Mouse (Mus musculus): Measurements from ENCODE around the gene Rfx7. TPM values are rescaled to one million over a fixed set of nuclear protein-coding genes. Genes with fewer than 3 reads are reported as not detected.
"Not testable (repeated sequence)": the region's sequence is repeated elsewhere in the genome, so short reads cannot be mapped to it uniquely, and the experiment has no call there.

Gene Rfx7
- polyA plus RNA-seq, 1 experiment from 2014 or later, result 4.0 TPM

DNA sequence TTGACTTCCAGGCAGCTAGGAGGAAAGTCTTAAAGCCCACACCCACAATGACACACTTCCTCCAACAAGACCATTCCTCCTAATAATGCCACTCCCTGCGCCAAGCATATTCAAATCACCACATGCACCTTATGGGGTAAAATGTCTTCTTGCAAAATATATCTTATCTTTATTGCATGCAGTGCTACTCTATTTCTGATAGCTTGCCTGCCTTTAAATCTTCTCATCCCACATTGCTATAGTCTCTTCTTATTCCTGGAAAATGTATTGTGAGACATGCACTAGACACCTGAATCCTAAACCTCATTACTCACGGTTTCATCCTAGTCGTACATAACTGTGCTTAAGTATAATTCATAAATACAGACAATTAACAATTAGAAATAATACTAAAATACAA, 31.2 kb downstream of the Rfx7 start:
- H3K27me3 ChIP-seq (replicated peaks; ENCODE audit: insufficient read depth, low read length), result no peaks in the 10 kb centered on the region
- no peak overlapping the region for H3K4me2 ChIP-seq (replicated peaks; ENCODE audit: low read depth, low read length)
- H3K9me3 ChIP-seq (ENCODE audit: low read length), result no peaks in the 10 kb centered on the region
- ATAC-seq (no peak), DNase-seq (ENCODE audit: low spot score) (no peak)
- no peak overlapping the region for H3K4me3 ChIP-seq (ENCODE audit: low read depth, low read length)
- H3K9ac ChIP-seq (replicated peaks; ENCODE audit: low read depth), result no peak overlapping the region
- no peak for TF ChIP-seq EP300 (IDR thresholded peaks at IDR 0.05)
- no peak for TF ChIP-seq CTCF (IDR thresholded peaks at IDR 0.05)
- H3K36me3 ChIP-seq (ENCODE audit: insufficient read depth, low read length), result no peaks in the 10 kb centered on the region
- no peak overlapping the region for H3K27ac ChIP-seq (ENCODE audit: low read length)
- H3K4me1 ChIP-seq (ENCODE audit: insufficient read depth, low read depth, low read length), result no peaks in the 10 kb centered on the region
- WGBS, result 91% methylated on average over 3 of the region's 3 CpGs

DNA sequence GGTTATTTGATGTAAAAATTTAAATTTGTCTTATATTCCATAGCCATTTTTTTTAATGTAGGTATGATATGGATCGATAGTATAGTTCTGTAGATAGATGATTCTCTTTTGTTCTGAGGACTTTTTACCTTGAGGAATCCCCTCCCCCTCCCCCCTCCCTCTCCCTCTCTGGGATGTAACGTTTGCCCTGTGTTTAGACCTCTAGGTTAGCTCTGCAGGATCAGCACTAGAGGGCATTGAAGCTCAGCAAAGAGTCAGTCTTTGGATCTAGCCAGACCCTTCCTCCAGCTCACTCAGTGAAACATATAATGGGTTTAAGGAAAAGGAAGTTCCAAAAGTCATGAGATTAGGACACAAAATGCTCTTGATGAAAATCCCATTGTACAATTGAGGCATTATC, 35.1 kb downstream of the Rfx7 start:
- Histone ChIP-seq H3K27ac (ENCODE audit: low read length) (no peak overlapping the region), H3K27me3 (replicated peaks; ENCODE audit: insufficient read depth, low read length) (no peaks in the 10 kb centered on the region), H3K4me1 (ENCODE audit: insufficient read depth, low read depth, low read length) (no peaks in the 10 kb centered on the region), H3K9ac (replicated peaks; ENCODE audit: low read depth) (no peak overlapping the region), H3K9me3 (ENCODE audit: low read length) (no peaks in the 10 kb centered on the region), H3K36me3 (ENCODE audit: insufficient read depth, low read length) (no peaks in the 10 kb centered on the region), H3K4me2 (replicated peaks; ENCODE audit: low read depth, low read length) (no peak overlapping the region), H3K4me3 (ENCODE audit: low read depth, low read length) (no peak overlapping the region)
- no peak for TF ChIP-seq CTCF (IDR thresholded peaks at IDR 0.05)
- TF ChIP-seq EP300 (IDR thresholded peaks at IDR 0.05), result no peak
- DNase-seq (ENCODE audit: low spot score) (no peak), ATAC-seq (no peak)
- WGBS, result 50% methylated on average over 2 of the region's 2 CpGs

DNA sequence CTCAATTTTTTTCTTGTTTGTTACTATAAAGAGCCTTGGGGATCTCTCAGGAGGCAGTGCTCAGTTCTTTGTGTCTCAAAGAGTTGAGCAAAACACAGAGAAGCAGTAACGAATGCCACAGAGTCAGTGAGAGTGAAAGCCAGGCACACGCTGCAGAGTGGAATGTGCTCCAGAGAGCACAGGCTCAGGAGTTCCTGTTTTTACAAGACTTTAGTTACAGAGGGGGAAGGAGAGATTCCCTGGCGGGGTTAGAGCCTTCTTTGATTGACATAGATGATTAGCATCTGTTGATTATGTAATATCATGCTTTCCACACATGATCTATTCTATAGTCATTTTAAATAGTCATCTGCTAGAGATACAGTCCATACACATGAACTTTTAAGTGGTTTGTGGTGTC, 48.2 kb downstream of the Rfx7 start:
- ATAC-seq (no peak), DNase-seq (ENCODE audit: low spot score) (no peak)
- Histone ChIP-seq H3K4me2 (replicated peaks; ENCODE audit: low read depth, low read length) (no peak overlapping the region), H3K9me3 (ENCODE audit: low read length) (no peaks in the 10 kb centered on the region), H3K36me3 (ENCODE audit: insufficient read depth, low read length) (no peaks in the 10 kb centered on the region), H3K4me3 (ENCODE audit: low read depth, low read length) (no peak overlapping the region), H3K4me1 (ENCODE audit: insufficient read depth, low read depth, low read length) (no peaks in the 10 kb centered on the region), H3K9ac (replicated peaks; ENCODE audit: low read depth) (no peak overlapping the region), H3K27ac (ENCODE audit: low read length) (no peak overlapping the region), H3K27me3 (replicated peaks; ENCODE audit: insufficient read depth, low read length) (no peaks in the 10 kb centered on the region)
- TF ChIP-seq CTCF (IDR thresholded peaks at IDR 0.05) (no peak), EP300 (IDR thresholded peaks at IDR 0.05) (no peak)
- WGBS, result 33% methylated on average over 3 of the region's 3 CpGs

DNA sequence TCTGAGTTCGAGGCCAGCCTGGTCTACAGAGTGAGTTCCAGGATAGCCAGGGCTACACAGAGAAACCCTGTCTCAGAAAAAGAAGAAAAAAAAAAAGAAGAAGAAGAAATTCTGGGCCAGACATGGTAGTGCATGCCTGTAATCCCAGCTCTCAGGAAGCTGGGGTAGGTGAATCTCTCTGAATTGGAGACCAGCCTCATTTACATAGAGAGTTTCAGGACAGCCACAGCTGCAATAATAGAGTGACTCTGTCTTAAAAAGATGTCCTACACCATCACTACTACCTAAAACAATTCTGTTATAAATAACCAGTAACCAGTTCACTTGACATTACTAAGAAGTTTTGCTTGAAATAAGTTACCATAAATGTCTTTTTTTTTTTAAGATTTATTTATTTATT, 58.8 kb downstream of the Rfx7 start:
- Histone ChIP-seq H3K36me3 (ENCODE audit: insufficient read depth, low read length) (no peaks in the 10 kb centered on the region), H3K4me2 (replicated peaks; ENCODE audit: low read depth, low read length) (no peak overlapping the region), H3K9ac (replicated peaks; ENCODE audit: low read depth) (no peak overlapping the region), H3K27ac (ENCODE audit: low read length) (no peak overlapping the region), H3K4me1 (ENCODE audit: insufficient read depth, low read depth, low read length) (no peaks in the 10 kb centered on the region), H3K9me3 (ENCODE audit: low read length) (no peaks in the 10 kb centered on the region), H3K27me3 (replicated peaks; ENCODE audit: insufficient read depth, low read length) (no peaks in the 10 kb centered on the region), H3K4me3 (ENCODE audit: low read depth, low read length) (no peak overlapping the region)
- no peak for DNase-seq (ENCODE audit: low spot score)
- TF ChIP-seq EP300 (IDR thresholded peaks at IDR 0.05), result no peak
- TF ChIP-seq CTCF (IDR thresholded peaks at IDR 0.05), result no peak
- no peak for ATAC-seq
- WGBS, result 100% methylated on average over 1 of the region's 1 CpGs

DNA sequence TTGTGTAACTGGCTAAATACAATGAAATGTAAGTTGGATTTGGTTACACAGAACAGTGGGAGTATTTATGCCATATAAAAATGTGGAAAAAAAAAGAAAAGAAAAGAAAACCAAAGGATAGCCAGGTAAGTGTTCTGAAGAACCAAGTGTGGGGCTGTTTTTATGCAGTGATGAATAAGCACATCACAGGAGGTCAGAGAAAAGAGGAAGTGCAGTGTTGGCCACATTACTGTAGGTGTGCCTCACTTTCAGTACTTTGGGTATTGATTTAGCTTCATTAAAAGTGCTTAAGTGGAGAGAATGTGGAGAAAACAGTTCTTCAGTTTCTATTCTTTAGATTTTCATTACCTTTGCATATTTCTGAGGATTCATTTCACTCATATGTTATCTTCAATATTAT, 60.0 kb downstream of the Rfx7 start:
- no peak for DNase-seq (ENCODE audit: low spot score)

DNA sequence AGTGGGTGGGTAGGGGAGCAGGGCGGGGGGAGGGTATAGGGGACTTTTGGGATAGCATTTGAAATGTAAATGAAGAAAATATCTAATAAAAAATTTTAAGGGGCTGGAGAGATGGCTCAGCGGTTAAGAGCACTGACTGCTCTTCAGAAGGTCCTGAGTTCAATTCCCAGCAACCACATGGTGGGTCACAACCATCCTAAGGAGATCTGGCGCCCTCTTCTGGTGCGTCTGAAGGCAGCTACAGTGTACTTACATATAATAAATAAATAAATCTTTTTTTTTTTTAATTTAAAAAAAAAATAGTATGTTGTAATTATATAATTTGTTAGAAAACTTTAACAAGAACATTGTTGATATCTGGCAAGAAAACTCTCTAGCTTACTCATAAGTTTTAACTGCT, 62.6 kb downstream of the Rfx7 start:
- H3K27ac ChIP-seq (ENCODE audit: low read length); H3K36me3 ChIP-seq (ENCODE audit: insufficient read depth, low read length); H3K9me3 ChIP-seq (ENCODE audit: low read length); H3K4me3 ChIP-seq (ENCODE audit: low read depth, low read length); H3K4me1 ChIP-seq (ENCODE audit: insufficient read depth, low read depth, low read length); H3K27me3 ChIP-seq (replicated peaks; ENCODE audit: insufficient read depth, low read length); H3K9ac ChIP-seq (replicated peaks; ENCODE audit: low read depth); H3K4me2 ChIP-seq (replicated peaks; ENCODE audit: low read depth, low read length); ATAC-seq: not testable (repeated sequence)
- TF ChIP-seq CTCF (IDR thresholded peaks at IDR 0.05), result peak; percentile 44
- 85% methylated on average over 4 of the region's 4 CpGs for WGBS
- DNase-seq (ENCODE audit: low spot score), result peak; percentile 12

More for the DNA sequence above, 60.0 kb downstream of the Rfx7 start:
- no peaks in the 10 kb centered on the region for H3K9me3 ChIP-seq (ENCODE audit: low read length)
- no peak overlapping the region for H3K4me2 ChIP-seq (replicated peaks; ENCODE audit: low read depth, low read length)
- no peaks in the 10 kb centered on the region for H3K36me3 ChIP-seq (ENCODE audit: insufficient read depth, low read length)
- H3K9ac ChIP-seq (replicated peaks; ENCODE audit: low read depth), result no peak overlapping the region
- H3K27ac ChIP-seq (ENCODE audit: low read length), result no peak overlapping the region
- no peak overlapping the region for H3K4me3 ChIP-seq (ENCODE audit: low read depth, low read length)
- ATAC-seq, result no peak
- no peaks in the 10 kb centered on the region for H3K27me3 ChIP-seq (replicated peaks; ENCODE audit: insufficient read depth, low read length)
- TF ChIP-seq EP300 (IDR thresholded peaks at IDR 0.05), result no peak
- no peaks in the 10 kb centered on the region for H3K4me1 ChIP-seq (ENCODE audit: insufficient read depth, low read depth, low read length)

DNA sequence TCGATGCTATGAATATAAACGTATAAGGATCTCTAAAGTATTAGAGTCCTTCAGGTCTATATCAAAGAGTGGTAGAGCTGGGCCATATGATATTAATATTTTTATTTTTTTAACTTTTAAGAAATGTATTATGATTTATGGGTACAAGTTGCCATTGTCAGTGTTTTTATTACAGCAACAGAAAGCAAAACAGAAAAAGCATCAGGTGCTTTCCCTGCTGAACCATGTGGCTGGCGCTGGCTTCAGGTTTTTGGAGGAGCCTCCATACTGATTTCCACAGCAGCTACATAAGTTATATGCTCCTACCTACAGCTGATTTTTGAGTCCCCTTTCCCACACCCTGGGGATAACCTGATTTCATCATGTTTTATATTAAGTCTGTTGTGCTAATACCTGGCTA, 68.1 kb downstream of the Rfx7 start:
- Histone ChIP-seq H3K4me2 (replicated peaks; ENCODE audit: low read depth, low read length) (no peak overlapping the region), H3K27ac (ENCODE audit: low read length) (no peak overlapping the region), H3K4me1 (ENCODE audit: insufficient read depth, low read depth, low read length) (no peaks in the 10 kb centered on the region), H3K36me3 (ENCODE audit: insufficient read depth, low read length) (no peaks in the 10 kb centered on the region; the same call in 1 of the 2 replicates), H3K4me3 (ENCODE audit: low read depth, low read length) (no peak overlapping the region), H3K9ac (replicated peaks; ENCODE audit: low read depth) (no peak overlapping the region), H3K27me3 (replicated peaks; ENCODE audit: insufficient read depth, low read length) (no peaks in the 10 kb centered on the region), H3K9me3 (ENCODE audit: low read length) (no peaks in the 10 kb centered on the region)
- 94% methylated on average over 3 of the region's 3 CpGs for WGBS
- TF ChIP-seq EP300 (IDR thresholded peaks at IDR 0.05) (no peak), CTCF (IDR thresholded peaks at IDR 0.05) (no peak)
- ATAC-seq (no peak), DNase-seq (ENCODE audit: low spot score) (no peak)
